Mouse (Mus musculus): Measurements from ENCODE around the gene Sh3bgrl2. TPM values are rescaled to one million over a fixed set of nuclear protein-coding genes. Genes with fewer than 3 reads are reported as not detected.

Gene Sh3bgrl2
- polyA plus RNA-seq, 1 experiment from 2014 or later, result 22.2 TPM

- TF ChIP-seq CTCF (IDR thresholded peaks at IDR 0.05; ENCODE audit: low read depth), result no peak
- TF ChIP-seq EP300 (IDR thresholded peaks at IDR 0.05; ENCODE audit: low read depth), result no peak
- Histone ChIP-seq H3K9ac (replicated peaks) (no peak overlapping the region), H3K4me1 (ENCODE audit: insufficient read depth) (no peaks in the 10 kb centered on the region), H3K27ac (ENCODE audit: low read depth) (no peak overlapping the region), H3K36me3 (replicated peaks; ENCODE audit: insufficient read depth, low read length) (no peaks in the 10 kb centered on the region), H3K4me2 (ENCODE audit: low read depth, low read length) (no peak overlapping the region), H3K4me3 (ENCODE audit: low read depth, low read length) (no peak overlapping the region), H3K9me3 (ENCODE audit: low read length) (no peaks in the 10 kb centered on the region), H3K27me3 (ENCODE audit: insufficient read depth, low read length) (no peaks in the 10 kb centered on the region)
- WGBS (ENCODE audit: insufficient replicate concordance), result 75% methylated on average over 5 of the region's 5 CpGs
- ATAC-seq (no peak), DNase-seq (no peak)
Measured at GRCm38 (mm10) chr9:83625085-83625484, 77.0 kb downstream of the Sh3bgrl2 start.

GRCm38 (mm10) chr9:83628669-83629612 is 80.8 kb downstream of the Sh3bgrl2 start:
- H3K27ac ChIP-seq (ENCODE audit: low read depth), result no peak overlapping the region
- no peaks in the 10 kb centered on the region for H3K4me1 ChIP-seq (ENCODE audit: insufficient read depth)
- TF ChIP-seq CTCF (IDR thresholded peaks at IDR 0.05; ENCODE audit: low read depth), result no peak
- TF ChIP-seq EP300 (IDR thresholded peaks at IDR 0.05; ENCODE audit: low read depth), result no peak
- no peak overlapping the region for H3K4me2 ChIP-seq (ENCODE audit: low read depth, low read length)
- no peaks in the 10 kb centered on the region for H3K36me3 ChIP-seq (replicated peaks; ENCODE audit: insufficient read depth, low read length)
- DNase-seq, result no peak
- no peak for ATAC-seq
- H3K4me3 ChIP-seq (ENCODE audit: low read depth, low read length), result no peak overlapping the region
- no peaks in the 10 kb centered on the region for H3K9me3 ChIP-seq (ENCODE audit: low read length)
- H3K9ac ChIP-seq (replicated peaks), result no peak overlapping the region
- no peaks in the 10 kb centered on the region for H3K27me3 ChIP-seq (ENCODE audit: insufficient read depth, low read length)
- WGBS (ENCODE audit: insufficient replicate concordance), result 48% methylated on average over 19 of the region's 19 CpGs

- H3K36me3 ChIP-seq (replicated peaks; ENCODE audit: insufficient read depth, low read length), result no peaks in the 10 kb centered on the region
- no peak overlapping the region for H3K9ac ChIP-seq (replicated peaks)
- no peaks in the 10 kb centered on the region for H3K4me1 ChIP-seq (ENCODE audit: insufficient read depth)
- no peaks in the 10 kb centered on the region for H3K27me3 ChIP-seq (ENCODE audit: insufficient read depth, low read length)
- TF ChIP-seq EP300 (IDR thresholded peaks at IDR 0.05; ENCODE audit: low read depth), result no peak
- TF ChIP-seq CTCF (IDR thresholded peaks at IDR 0.05; ENCODE audit: low read depth), result no peak
- no peak for ATAC-seq
- no peak overlapping the region for H3K4me3 ChIP-seq (ENCODE audit: low read depth, low read length)
- DNase-seq, result no peak
- H3K27ac ChIP-seq (ENCODE audit: low read depth), result no peak overlapping the region
- no peak overlapping the region for H3K4me2 ChIP-seq (ENCODE audit: low read depth, low read length)
- 47% methylated on average over 6 of the region's 6 CpGs for WGBS (ENCODE audit: insufficient replicate concordance)
- H3K9me3 ChIP-seq (ENCODE audit: low read length), result no peaks in the 10 kb centered on the region
Measured at GRCm38 (mm10) chr9:83630341-83630740, 82.2 kb downstream of the Sh3bgrl2 start.

- H3K27ac ChIP-seq (ENCODE audit: low read depth), result no peak overlapping the region
- no peaks in the 10 kb centered on the region for H3K9me3 ChIP-seq (ENCODE audit: low read length)
- no peaks in the 10 kb centered on the region for H3K27me3 ChIP-seq (ENCODE audit: insufficient read depth, low read length)
- H3K4me1 ChIP-seq (ENCODE audit: insufficient read depth), result no peaks in the 10 kb centered on the region
- H3K9ac ChIP-seq (replicated peaks), result no peak overlapping the region
- 56% methylated on average over 5 of the region's 5 CpGs for WGBS (ENCODE audit: insufficient replicate concordance)
- H3K4me3 ChIP-seq (ENCODE audit: low read depth, low read length), result no peak overlapping the region
- H3K4me2 ChIP-seq (ENCODE audit: low read depth, low read length), result no peak overlapping the region
- DNase-seq (no peak), ATAC-seq (no peak)
- TF ChIP-seq CTCF (IDR thresholded peaks at IDR 0.05; ENCODE audit: low read depth), result peak; percentile 10; the same call in 1 of the 2 replicates
- TF ChIP-seq EP300 (IDR thresholded peaks at IDR 0.05; ENCODE audit: low read depth), result no peak
- no peaks in the 10 kb centered on the region for H3K36me3 ChIP-seq (replicated peaks; ENCODE audit: insufficient read depth, low read length)
Measured at GRCm38 (mm10) chr9:83631920-83632319, 83.8 kb downstream of the Sh3bgrl2 start.

GRCm38 (mm10) chr9:83634703-83635102 is 86.6 kb downstream of the Sh3bgrl2 start:
- DNase-seq (no peak), ATAC-seq (no peak)
- no peak overlapping the region for H3K4me2 ChIP-seq (ENCODE audit: low read depth, low read length)
- no peaks in the 10 kb centered on the region for H3K4me1 ChIP-seq (ENCODE audit: insufficient read depth)
- H3K9me3 ChIP-seq (ENCODE audit: low read length), result no peaks in the 10 kb centered on the region
- no peak overlapping the region for H3K4me3 ChIP-seq (ENCODE audit: low read depth, low read length)
- 67% methylated on average over 3 of the region's 3 CpGs for WGBS (ENCODE audit: insufficient replicate concordance)
- H3K36me3 ChIP-seq (replicated peaks; ENCODE audit: insufficient read depth, low read length), result no peaks in the 10 kb centered on the region
- no peak for TF ChIP-seq CTCF (IDR thresholded peaks at IDR 0.05; ENCODE audit: low read depth)
- TF ChIP-seq EP300 (IDR thresholded peaks at IDR 0.05; ENCODE audit: low read depth), result no peak
- H3K9ac ChIP-seq (replicated peaks), result no peak overlapping the region
- H3K27ac ChIP-seq (ENCODE audit: low read depth), result no peak overlapping the region
- no peaks in the 10 kb centered on the region for H3K27me3 ChIP-seq (ENCODE audit: insufficient read depth, low read length)

- Histone ChIP-seq H3K36me3 (replicated peaks; ENCODE audit: insufficient read depth, low read length) (no peaks in the 10 kb centered on the region), H3K4me3 (ENCODE audit: low read depth, low read length) (no peak overlapping the region), H3K9ac (replicated peaks) (no peak overlapping the region), H3K9me3 (ENCODE audit: low read length) (no peaks in the 10 kb centered on the region), H3K4me2 (ENCODE audit: low read depth, low read length) (no peak overlapping the region), H3K27me3 (ENCODE audit: insufficient read depth, low read length) (no peaks in the 10 kb centered on the region), H3K4me1 (ENCODE audit: insufficient read depth) (no peaks in the 10 kb centered on the region), H3K27ac (ENCODE audit: low read depth) (no peak overlapping the region)
- WGBS (ENCODE audit: insufficient replicate concordance), result 19% methylated on average over 7 of the region's 7 CpGs
- ATAC-seq, result no peak
- no peak for TF ChIP-seq EP300 (IDR thresholded peaks at IDR 0.05; ENCODE audit: low read depth)
- no peak for TF ChIP-seq CTCF (IDR thresholded peaks at IDR 0.05; ENCODE audit: low read depth)
- no peak for DNase-seq
Measured at GRCm38 (mm10) chr9:83635997-83636396, 87.9 kb downstream of the Sh3bgrl2 start.
